Mouse (Mus musculus): ENCODE measurements around the gene Slc52a3.
A peak's percentile ranks its signal among the peaks of the same experiment; 100 is the strongest.

The Slc52a3 gene

GRCm38 (mm10) chr2:152048981-152049441, 52.7 kb downstream of the Slc52a3 start:
- peak in 1 of 2 experiments; percentile 13 for DNase-seq

DNA sequence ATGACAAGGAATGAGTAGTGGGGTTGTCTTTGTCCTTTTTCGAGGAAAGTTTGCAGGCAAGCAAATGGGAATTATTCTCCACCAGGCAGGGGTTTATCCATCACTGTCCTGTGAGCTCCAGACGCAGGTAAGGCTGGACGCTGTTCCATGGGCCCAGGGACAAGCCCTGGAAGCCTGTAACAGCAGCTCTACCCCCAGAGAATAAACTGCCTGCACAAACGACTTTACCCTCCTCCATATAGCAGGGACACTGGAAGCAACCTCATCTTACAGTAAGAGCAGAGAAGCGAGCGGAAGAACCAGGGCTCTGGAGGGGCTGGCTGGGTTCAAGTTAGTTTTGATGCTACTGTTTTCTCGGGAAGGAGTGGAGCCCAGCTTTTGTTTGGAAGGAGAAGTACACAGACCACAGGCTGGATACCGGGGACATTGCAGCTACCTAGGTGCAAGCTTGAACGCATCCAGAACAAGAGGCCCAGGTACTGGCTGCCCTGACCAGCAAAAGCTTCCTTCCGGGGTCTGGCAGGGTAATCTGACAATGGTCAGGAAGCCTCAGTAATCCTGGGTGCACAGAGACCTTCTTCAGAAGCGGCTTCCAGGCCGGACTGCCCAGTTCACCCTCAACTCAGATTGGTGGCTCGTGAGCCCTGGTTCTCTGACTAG, 53.4 kb downstream of the Slc52a3 start:
- DNase-seq, result no peak

- DNase-seq, result no peak
Measured at GRCm38 (mm10) chr2:152050316-152050715, 54.0 kb downstream of the Slc52a3 start.

- DNase-seq, result no peak
Measured at GRCm38 (mm10) chr2:152051985-152052384, 55.7 kb downstream of the Slc52a3 start.

GRCm38 (mm10) chr2:152055406-152055805, 59.1 kb downstream of the Slc52a3 start:
- DNase-seq, result no peak

DNA sequence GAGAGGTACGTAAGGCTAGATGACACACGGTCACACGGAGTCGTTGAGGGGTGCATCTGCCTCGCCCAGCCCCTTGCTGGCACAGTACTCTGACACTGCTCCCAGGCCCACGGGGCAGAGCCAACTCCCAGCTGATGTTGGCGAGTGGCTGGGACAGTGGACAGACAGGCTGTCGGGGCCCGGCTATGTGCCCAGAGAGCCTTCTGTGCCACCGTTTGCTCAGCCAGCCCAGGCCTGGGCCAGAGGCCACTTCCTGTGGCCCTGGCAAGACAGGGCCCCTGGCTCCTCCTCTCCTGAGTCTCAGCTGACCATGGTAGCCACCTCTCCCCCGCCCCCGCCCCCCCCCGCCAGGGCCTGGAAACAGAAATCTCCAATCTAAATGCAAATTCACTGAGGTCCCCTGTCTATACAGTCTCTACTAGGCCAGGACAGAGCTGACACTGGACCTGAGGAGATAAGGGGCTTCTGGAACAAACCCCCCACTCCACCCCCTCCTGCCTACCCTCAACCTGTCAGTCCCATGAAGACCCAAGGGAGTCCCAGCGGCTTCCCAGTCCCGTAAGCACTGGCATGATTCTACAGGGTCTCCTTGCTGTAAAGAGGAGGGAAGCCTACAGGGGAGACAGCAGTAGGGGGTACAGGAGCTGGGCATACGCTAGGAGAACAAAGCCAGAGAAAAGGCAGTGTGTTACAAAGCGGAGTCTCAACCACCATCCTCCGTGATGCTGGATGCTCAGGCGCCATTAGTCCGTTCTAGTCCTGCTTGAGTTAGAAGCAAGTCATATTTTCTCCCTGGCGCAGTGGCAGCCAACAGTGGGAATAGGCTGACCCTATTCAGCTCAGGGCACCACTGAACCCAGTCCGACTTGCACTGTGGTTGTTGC, 60.3 kb downstream of the Slc52a3 start:
- DNase-seq, result no peak

DNA sequence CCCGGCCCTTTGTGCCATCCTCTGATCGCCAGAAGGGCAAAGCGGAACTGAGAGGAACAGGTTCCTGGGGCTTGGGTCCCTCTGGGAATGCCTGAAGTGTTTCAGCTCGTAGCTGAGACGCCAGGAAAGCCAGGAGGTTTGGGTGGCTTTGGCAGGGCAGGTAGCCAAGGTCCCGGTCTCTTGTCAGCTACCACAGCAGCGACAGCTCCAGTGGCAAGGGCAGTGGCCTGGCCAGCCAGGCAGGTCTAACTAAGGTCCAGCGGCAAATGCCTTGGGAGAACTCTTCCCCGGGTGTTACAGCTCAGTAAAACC, 60.9 kb downstream of the Slc52a3 start:
- no peak for DNase-seq

Data from kidney, postnatal 4 days (tissue).